Mouse (Mus musculus) forebrain, postnatal 0 days (tissue): ENCODE results near the gene Has1. TPM values are rescaled to one million over a fixed set of nuclear protein-coding genes. Genes with fewer than 3 reads are reported as not detected.
A peak's percentile ranks its signal among the peaks of the same experiment; 100 is the strongest.

Experiments
- ATAC-seq: fragments of 200-750 bp; cut with Nextera tagmentation; 2 replicates; pipeline ENCODE4 v1.8.0; 2017; ENCODE audit warnings: mild to moderate bottlenecking, moderate library complexity
- DNase-seq: peaks from one replicate; pipeline ENCODE4 v3.0.0-alpha.2; 2015
- H3K27ac ChIP-seq: fragments of 300-500 bp; sonication (generic); 2 replicates; pipeline ENCODE4 v1.5.1; 2014; ENCODE audit warnings: low read depth, mild to moderate bottlenecking, antibody characterized with exemption, low read length, moderate library complexity, mixed read lengths
- H3K27me3 ChIP-seq: fragments of 300-500 bp; sonication (generic); 2 replicates; pipeline ENCODE4 v1.6.1; 2014; ENCODE audit warnings: mild to moderate bottlenecking, low read length, mixed read lengths; ENCODE audit not compliant: insufficient read depth
- H3K36me3 ChIP-seq: fragments of 300-500 bp; sonication (generic); 2 replicates; pipeline ENCODE4 v1.6.1; 2014; ENCODE audit warnings: mild to moderate bottlenecking, moderate library complexity; ENCODE audit not compliant: insufficient read depth
- H3K4me1 ChIP-seq: fragments of 300-500 bp; sonication (generic); 2 replicates; pipeline ENCODE4 v1.6.1; 2014; ENCODE audit warnings: antibody characterized with exemption; ENCODE audit not compliant: insufficient read depth
- H3K4me2 ChIP-seq: fragments of 300-500 bp; sonication (generic); 2 replicates; pipeline ENCODE4 v1.6.1; 2014; ENCODE audit warnings: low read depth, mild to moderate bottlenecking, moderate library complexity
- H3K4me3 ChIP-seq: fragments of 300-500 bp; sonication (generic); 2 replicates; pipeline ENCODE4 v1.5.1; 2014; ENCODE audit warnings: low read depth, low read length, mixed read lengths
- H3K9ac ChIP-seq: fragments of 300-500 bp; sonication (generic); 2 replicates; pipeline ENCODE4 v1.6.1; 2014; ENCODE audit warnings: mild to moderate bottlenecking
- H3K9me3 ChIP-seq: fragments of 300-500 bp; sonication (generic); 2 replicates; pipeline ENCODE4 v1.6.1; 2016; ENCODE audit warnings: low read length
- CTCF ChIP-seq: sonication (generic); IDR thresholded peaks from 2 replicates; pipeline ENCODE4 v1.5.1; 2016; ENCODE audit warnings: antibody characterized with exemption, control low read depth, low read depth
- WGBS: fragments of 180-500 bp; shearing (Covaris S2); extraction: QIAGEN DNeasy Blood & Tissue Kit; methylation state at CpG from one replicate; pipeline ENCODE4 v1.1.7; 2014; 5-methylcytosine and 5-hydroxymethylcytosine counted together
- polyA plus RNA-seq: library from polyadenylated mRNA; unstranded; fragments of >200 nt; fragmentation: Nextera tagmentation; extraction: Ambion mirVana; gene quantifications from 2 replicates; pipeline ENCODE4 v1.2.1, GENCODE M21; 2015
- total RNA-seq: library from RNA; depleted of rRNA; stranded (reverse); fragments of >200 nt; gene quantifications from 2 replicates; pipeline ENCODE4 v1.2.3, GENCODE M21; 2014

Gene Has1
- total and polyA plus RNA-seq, 2 experiments from 2014 or later = 0.53 to 0.90 TPM

DNA sequence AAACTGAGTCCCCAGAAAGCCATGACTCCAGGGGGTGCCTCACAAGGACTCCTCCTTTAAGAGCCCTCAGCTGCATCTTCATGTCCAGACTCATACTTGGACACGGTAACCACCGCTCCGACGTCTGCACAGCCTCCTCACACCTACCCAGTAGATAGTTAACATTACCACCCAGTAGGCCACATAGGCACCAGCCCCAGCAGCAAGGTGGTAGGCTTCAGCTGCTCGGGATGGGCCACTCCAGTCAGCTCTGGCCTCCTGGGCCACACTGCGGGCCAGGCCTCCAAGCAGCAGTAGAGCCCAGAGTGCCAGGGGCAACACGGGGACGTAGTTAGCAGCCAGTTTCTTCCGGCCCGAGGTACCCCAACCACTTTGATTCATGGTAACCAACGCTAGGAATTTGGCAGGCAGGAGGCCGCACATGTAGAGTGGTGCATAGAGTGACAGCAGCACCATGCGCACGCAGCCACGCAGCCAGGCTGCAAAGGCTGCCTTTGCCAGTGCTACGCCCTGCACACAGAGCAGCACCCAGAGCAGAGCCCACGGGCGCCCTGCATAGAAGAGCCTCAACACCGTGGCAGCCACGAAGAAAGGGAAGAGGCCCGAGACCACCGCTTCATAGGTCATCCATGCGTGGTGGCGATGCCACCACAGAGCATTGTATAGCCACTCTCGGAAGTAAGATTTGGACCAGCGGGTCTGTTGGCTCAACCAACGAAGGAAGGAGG is 11.3 kb downstream of the Has1 start:
- no peak overlapping the region for H3K4me2 ChIP-seq
- H3K36me3 ChIP-seq = peaks cover 8% of the 10 kb centered on the region; the same call in 1 of the 2 replicates
- peak; percentile 76 for ATAC-seq
- no peaks in the 10 kb centered on the region for H3K27me3 ChIP-seq
- no peak for TF ChIP-seq CTCF
- no peaks in the 10 kb centered on the region for H3K9me3 ChIP-seq
- peak; percentile 40 for DNase-seq
- no peak overlapping the region for H3K9ac ChIP-seq
- H3K4me1 ChIP-seq = peaks cover under 1% of the 10 kb centered on the region; the same call in 1 of the 2 replicates
- 74% methylated on average over 27 of the region's 27 CpGs for WGBS
- no peak overlapping the region for H3K27ac ChIP-seq
- no peak overlapping the region for H3K4me3 ChIP-seq

DNA sequence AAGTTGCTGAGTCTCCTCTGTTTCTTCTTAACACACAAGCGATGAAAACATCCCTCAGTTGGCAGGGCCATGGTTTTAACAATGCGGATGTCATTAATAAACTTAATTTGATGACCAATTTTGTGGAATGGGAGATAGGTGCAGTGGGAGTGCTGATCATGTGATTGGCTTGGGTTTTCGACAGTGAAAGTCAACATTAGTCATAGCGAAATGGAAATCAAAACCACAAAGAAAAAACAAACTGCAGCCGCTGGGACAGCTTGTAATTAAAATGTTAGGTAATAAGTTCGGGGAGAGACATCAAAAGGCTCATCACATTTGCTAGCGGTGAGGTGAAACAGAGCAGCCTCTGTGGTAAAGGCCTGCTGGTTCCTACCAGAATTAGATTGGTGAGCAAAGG is 14.2 kb downstream of the Has1 start:
- no peak for TF ChIP-seq CTCF
- Histone ChIP-seq H3K4me2 (no peak overlapping the region), H3K27ac (no peak overlapping the region)

DNA sequence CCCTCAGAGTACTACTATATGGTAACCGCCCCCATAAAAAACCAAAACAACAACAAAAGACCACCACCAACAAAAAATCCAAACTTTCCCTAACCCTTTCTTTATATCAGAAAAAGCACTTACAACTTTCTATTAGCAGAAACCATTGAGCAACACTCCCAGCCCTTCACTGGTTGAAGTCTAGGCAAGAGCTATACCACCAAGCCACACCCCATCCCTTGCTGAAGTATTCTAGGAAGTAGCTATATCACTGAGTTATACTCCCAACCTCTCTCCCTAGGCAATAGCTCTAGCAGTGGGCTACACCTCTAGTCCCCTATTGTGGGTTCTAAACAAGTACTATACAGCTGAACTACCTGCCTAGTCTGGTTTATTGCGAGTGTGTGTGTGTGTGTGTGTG is 15.7 kb downstream of the Has1 start:
- H3K4me3 ChIP-seq = no peak overlapping the region
- H3K4me2 ChIP-seq = no peak overlapping the region; the same call in 1 of the 2 replicates
- peaks cover 14% of the 10 kb centered on the region; the same call in 1 of the 2 replicates for H3K36me3 ChIP-seq
- WGBS = 88% methylated on average over 2 of the region's 2 CpGs
- no peaks in the 10 kb centered on the region for H3K9me3 ChIP-seq
- no peak overlapping the region for H3K27ac ChIP-seq
- no peak for TF ChIP-seq CTCF
- no peak for DNase-seq
- no peak overlapping the region for H3K9ac ChIP-seq
- no peaks in the 10 kb centered on the region for H3K27me3 ChIP-seq
- no peak for ATAC-seq
- H3K4me1 ChIP-seq = peaks cover 10% of the 10 kb centered on the region; the same call in 1 of the 2 replicates

More for the DNA sequence above, 14.2 kb downstream of the Has1 start:
- DNase-seq (no peak), ATAC-seq (no peak)
- H3K9me3 ChIP-seq = no peaks in the 10 kb centered on the region
- H3K4me1 ChIP-seq = peaks cover 10% of the 10 kb centered on the region; the same call in 1 of the 2 replicates
- H3K4me3 ChIP-seq = no peak overlapping the region
- 91% methylated on average over 7 of the region's 7 CpGs for WGBS
- H3K27me3 ChIP-seq = no peaks in the 10 kb centered on the region
- peaks cover 14% of the 10 kb centered on the region; the same call in 1 of the 2 replicates for H3K36me3 ChIP-seq
- H3K9ac ChIP-seq = no peak overlapping the region

GRCm38 (mm10) chr17:17837919-17838701 is 16.9 kb downstream of the Has1 start:
- ATAC-seq = peak; percentile 98
- Histone ChIP-seq H3K27me3 (no peaks in the 10 kb centered on the region), H3K4me1 (peaks cover 16% of the 10 kb centered on the region; the same call in 1 of the 2 replicates), H3K9ac (peak overlapping the region; percentile 52), H3K27ac (peak overlapping the region; percentile 74), H3K9me3 (no peaks in the 10 kb centered on the region), H3K36me3 (peaks cover 14% of the 10 kb centered on the region; the same call in 1 of the 2 replicates), H3K4me3 (peak overlapping the region; percentile 45), H3K4me2 (peak overlapping the region; percentile 68)
- peak; percentile 94 for DNase-seq
- WGBS = under 1% methylated on average over 41 of the region's 43 CpGs
- peak; percentile 85 for TF ChIP-seq CTCF

DNA sequence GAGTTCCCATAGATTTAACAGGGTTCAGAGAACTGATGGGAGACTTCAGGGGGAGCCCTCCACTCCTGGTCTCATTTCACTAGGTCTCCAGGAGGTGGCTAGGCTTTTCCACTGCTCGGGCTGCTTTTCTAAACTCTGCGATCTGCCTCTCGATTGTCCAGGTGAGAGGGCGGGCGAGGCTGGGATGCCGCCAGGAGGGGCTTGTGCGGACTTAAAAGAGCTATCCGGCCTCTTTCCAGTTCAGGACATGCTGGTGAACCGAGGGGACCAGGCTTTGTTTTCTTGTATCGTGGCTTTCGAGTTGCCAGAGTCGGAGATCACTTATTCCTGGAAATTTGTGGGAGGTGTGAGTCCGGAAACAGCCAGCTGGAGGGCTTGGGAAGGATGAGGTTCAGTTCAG is 17.6 kb downstream of the Has1 start:
- no peaks in the 10 kb centered on the region for H3K27me3 ChIP-seq
- peaks cover 16% of the 10 kb centered on the region; the same call in 1 of the 2 replicates for H3K4me1 ChIP-seq
- WGBS = 6% methylated on average over 13 of the region's 13 CpGs

GRCm38 (mm10) chr17:17836101-17836500 is 18.9 kb downstream of the Has1 start:
- 53% methylated on average over 5 of the region's 5 CpGs for WGBS
- peaks cover 23% of the 10 kb centered on the region; the same call in 1 of the 2 replicates for H3K36me3 ChIP-seq
- H3K4me3 ChIP-seq = no peak overlapping the region
- ATAC-seq (no peak), DNase-seq (no peak)
- no peaks in the 10 kb centered on the region for H3K27me3 ChIP-seq
- H3K4me1 ChIP-seq = peaks cover 23% of the 10 kb centered on the region
- H3K9ac ChIP-seq = no peak overlapping the region
- H3K27ac ChIP-seq = no peak overlapping the region
- no peak overlapping the region for H3K4me2 ChIP-seq
- no peak for TF ChIP-seq CTCF
- H3K9me3 ChIP-seq = no peaks in the 10 kb centered on the region

More for the DNA sequence above, 17.6 kb downstream of the Has1 start:
- peaks cover 16% of the 10 kb centered on the region; the same call in 1 of the 2 replicates for H3K36me3 ChIP-seq
- peak overlapping the region; percentile 68 for H3K4me2 ChIP-seq
- no peaks in the 10 kb centered on the region for H3K9me3 ChIP-seq
- H3K4me3 ChIP-seq = peak overlapping the region; percentile 45
- ATAC-seq = no peak
- peak overlapping the region; percentile 52 for H3K9ac ChIP-seq
- DNase-seq = no peak
- peak overlapping the region; percentile 74 for H3K27ac ChIP-seq
- peak; percentile 26 for TF ChIP-seq CTCF
